Mouse (Mus musculus) megakaryocyte, embryonic 14.5 days (primary cell): ENCODE measurements at regions not wholly inside any gene's neighbourhood (a gene's known extent, or its start where the extent isn't known, plus 50 kb on each side); places are given as distances from the start of the nearest gene placed in this dataset.

Experiments
- H3K27me3 ChIP-seq: replicated peaks from 2 replicates; pipeline ENCODE3; 2012; ENCODE audit warnings: inconsistent platforms
- H3K36me3 ChIP-seq: replicated peaks from 2 replicates; pipeline ENCODE3; 2012; ENCODE audit warnings: low read length, inconsistent platforms, mixed read lengths
- H3K4me1 ChIP-seq: 2 replicates; pipeline ENCODE4 v1.6.1; 2012; ENCODE audit warnings: inconsistent platforms
- H3K4me3 ChIP-seq: replicated peaks from 2 replicates; pipeline ENCODE3; 2012; ENCODE audit warnings: moderate library complexity, mild to moderate bottlenecking, inconsistent platforms
- H3K9me3 ChIP-seq: 2 replicates; pipeline ENCODE4 v1.6.1; 2012; ENCODE audit warnings: inconsistent platforms
- FLI1 ChIP-seq: IDR thresholded peaks from 2 replicates; pipeline ENCODE4 v1.6.1; 2012; ENCODE audit warnings: low read length, inconsistent platforms, mixed read lengths
- GATA1 ChIP-seq: IDR thresholded peaks from 3 replicates; pipeline ENCODE4 v1.6.1; 2012; ENCODE audit warnings: mixed read lengths, low read length, inconsistent platforms, borderline replicate concordance

- H3K4me1 ChIP-seq = no peaks in the 10 kb centered on the region
- no peaks in the 10 kb centered on the region for H3K36me3 ChIP-seq
- peaks cover 9% of the 10 kb centered on the region for H3K27me3 ChIP-seq
- no peak for TF ChIP-seq GATA1
- TF ChIP-seq FLI1 = no peak
- H3K4me3 ChIP-seq = no peak overlapping the region
- H3K9me3 ChIP-seq = no peaks in the 10 kb centered on the region
These were observed 54.8 kb upstream of the Tbx3 start for GRCm38 (mm10) chr5:119615681-119616080.

GRCm38 (mm10) chr5:119617856-119618255, 52.6 kb upstream of the Tbx3 start:
- Histone ChIP-seq H3K4me3 (no peak overlapping the region), H3K36me3 (no peaks in the 10 kb centered on the region), H3K4me1 (no peaks in the 10 kb centered on the region), H3K9me3 (no peaks in the 10 kb centered on the region), H3K27me3 (peaks cover 12% of the 10 kb centered on the region)
- TF ChIP-seq GATA1 (no peak), FLI1 (no peak)

GRCm38 (mm10) chr5:119619906-119620305, 50.6 kb upstream of the Tbx3 start:
- Histone ChIP-seq H3K9me3 (no peaks in the 10 kb centered on the region), H3K27me3 (peaks cover 18% of the 10 kb centered on the region), H3K4me3 (no peak overlapping the region)

More at GRCm38 (mm10) chr5:119619906-119620305, 50.6 kb upstream of the Tbx3 start:
- Histone ChIP-seq H3K4me1 (no peaks in the 10 kb centered on the region), H3K36me3 (no peaks in the 10 kb centered on the region)
- no peak for TF ChIP-seq GATA1
- TF ChIP-seq FLI1 = no peak
